Mouse (Mus musculus) thymus, adult 2 months (tissue): ENCODE data around the gene Tm4sf20. TPM values are rescaled to one million over a fixed set of nuclear protein-coding genes. Genes with fewer than 3 reads are reported as not detected.

Experiments used
- DNase-seq: peaks from one replicate; pipeline ENCODE4 v3.0.0; 2021
- H3K27ac ChIP-seq: fragments of 200-500 bp; 2 replicates; pipeline ENCODE4 v1.5.1; 2012; ENCODE audit warnings: low read length, control low read depth; ENCODE audit not compliant: control insufficient read depth, insufficient read depth
- H3K27me3 ChIP-seq: fragments of 200-500 bp; 2 replicates; pipeline ENCODE4 v1.6.1; 2012; ENCODE audit warnings: mild to moderate bottlenecking, low read length, moderate library complexity, mixed read lengths; ENCODE audit not compliant: control insufficient read depth, insufficient read depth
- H3K36me3 ChIP-seq: fragments of 200-500 bp; 2 replicates; pipeline ENCODE4 v1.6.1; 2012; ENCODE audit warnings: mild to moderate bottlenecking, low read length, moderate library complexity; ENCODE audit not compliant: control insufficient read depth, insufficient read depth
- H3K4me1 ChIP-seq: fragments of 200-500 bp; replicated peaks from 2 replicates; pipeline ENCODE4 v1.6.1; 2012; ENCODE audit warnings: low read length; ENCODE audit not compliant: control insufficient read depth, insufficient read depth
- H3K4me3 ChIP-seq: fragments of 200-500 bp; 2 replicates; pipeline ENCODE4 v1.5.1; 2012; ENCODE audit warnings: mild to moderate bottlenecking, low read length, control low read depth, moderate library complexity; ENCODE audit not compliant: control insufficient read depth, insufficient read depth
- CTCF ChIP-seq: fragments of 200-500 bp; IDR thresholded peaks from 2 replicates; pipeline ENCODE4 v1.5.1; 2012; ENCODE audit warnings: mild to moderate bottlenecking, control low read depth, low read length, moderate library complexity, borderline replicate concordance; ENCODE audit not compliant: control insufficient read depth, poor library complexity, insufficient read depth; ENCODE audit errors: extremely low read depth
- POLR2A ChIP-seq: fragments of 200-500 bp; IDR thresholded peaks from 2 replicates; pipeline ENCODE4 v1.6.1; 2012; ENCODE audit warnings: mild to moderate bottlenecking, low read length, control low read depth, moderate library complexity; ENCODE audit not compliant: control insufficient read depth, poor library complexity, insufficient read depth; ENCODE audit errors: extremely low read depth
- WGBS: fragments of 180-500 bp; shearing (Covaris S2); methylation state at CpG from one replicate; pipeline ENCODE4 v1.1.7; 2018; 5-methylcytosine and 5-hydroxymethylcytosine counted together
- polyA plus RNA-seq: library from polyadenylated mRNA; depleted of rRNA; stranded (reverse); fragments of >200 nt; gene quantifications from 2 replicates; pipeline ENCODE4 v1.2.3, GENCODE M21; 2012; rRNA removed

Tm4sf20 gene
- polyA plus RNA-seq, 1 experiment: 0.24 TPM

GRCm38 (mm10) chr1:82725875-82726185 is 42.4 kb downstream of the Tm4sf20 start:
- Histone ChIP-seq H3K4me3 (no peak overlapping the region; the same call in 1 of the 2 replicates), H3K27me3 (no peaks in the 10 kb centered on the region), H3K27ac (no peak overlapping the region), H3K36me3 (peaks cover 17% of the 10 kb centered on the region), H3K4me1 (peaks cover 7% of the 10 kb centered on the region)
- 62% methylated on average over 4 of the region's 4 CpGs for WGBS
- DNase-seq: no peak
- TF ChIP-seq POLR2A (no peak), CTCF (no peak)

- Histone ChIP-seq H3K4me3 (peak overlapping the region; percentile 84), H3K4me1 (peaks cover 7% of the 10 kb centered on the region), H3K27me3 (no peaks in the 10 kb centered on the region), H3K36me3 (peaks cover 11% of the 10 kb centered on the region), H3K27ac (no peak overlapping the region)
- TF ChIP-seq CTCF (no peak), POLR2A (no peak; the same call in none of the 2 replicates)
- 3% methylated on average over 37 of the region's 37 CpGs for WGBS
- no peak for DNase-seq
Observed at GRCm38 (mm10) chr1:82725026-82725874, 43.0 kb downstream of the Tm4sf20 start.

GRCm38 (mm10) chr1:82724339-82725025 is 43.8 kb downstream of the Tm4sf20 start, which contains the start of gene Mff:
TSS of gene Mff (plus strand) at chr1:82724890.
- no peak within 1 kb of the TSS for H3K27ac ChIP-seq
- peaks cover 7% of the 10 kb centered on the region for H3K4me1 ChIP-seq
- TF ChIP-seq CTCF (no peak), POLR2A (peak; percentile 52; the same call in 1 of the 2 replicates)
- WGBS: 8% methylated on average over 38 of the region's 38 CpGs
- peak within 1 kb of the TSS; percentile 84 for H3K4me3 ChIP-seq
- peaks cover 4% of the 10 kb centered on the region for H3K36me3 ChIP-seq
- H3K27me3 ChIP-seq: no peaks in the 10 kb centered on the region
- peak; percentile 93 for DNase-seq

GRCm38 (mm10) chr1:82717816-82718512 is 50.3 kb downstream of the Tm4sf20 start:
- H3K4me3 ChIP-seq: no peak overlapping the region
- H3K4me1 ChIP-seq: no peaks in the 10 kb centered on the region
- WGBS: 87% methylated on average over 9 of the region's 9 CpGs
- no peak overlapping the region for H3K27ac ChIP-seq
- H3K36me3 ChIP-seq: no peaks in the 10 kb centered on the region
- no peak for TF ChIP-seq POLR2A
- TF ChIP-seq CTCF: no peak
- no peak for DNase-seq
- no peaks in the 10 kb centered on the region for H3K27me3 ChIP-seq

Other genes starting within 250 kb of the Tm4sf20 start
- gene Col4a4, start 181.6 kb downstream of the Tm4sf20 start, polyA plus RNA-seq: 0.08 and 0.23 TPM in 2 replicates
- gene Col4a3, start 181.5 kb downstream of the Tm4sf20 start, polyA plus RNA-seq: 0.08 and 0.16 TPM in 2 replicates
- gene Mff, start 43.6 kb downstream of the Tm4sf20 start, polyA plus RNA-seq: 51.4 and 56.5 TPM in 2 replicates
- not detected in 2 replicates for gene Gm47791, start 2.8 kb upstream of the Tm4sf20 start, polyA plus RNA-seq
- gene Agfg1, start 71.0 kb upstream of the Tm4sf20 start, polyA plus RNA-seq: 69.0 and 75.4 TPM in 2 replicates
- gene A030005L19Rik, start 144.9 kb upstream of the Tm4sf20 start, polyA plus RNA-seq: 0.98 and 1.0 TPM in 2 replicates
- gene A030014E15Rik, start 156.5 kb upstream of the Tm4sf20 start, polyA plus RNA-seq: not detected in 2 replicates
- gene Gm6217, start 162.9 kb upstream of the Tm4sf20 start, polyA plus RNA-seq: not detected in 2 replicates
- not detected in 2 replicates for gene A030003K21Rik, start 174.9 kb upstream of the Tm4sf20 start, polyA plus RNA-seq
- gene Gm7544, start 187.6 kb upstream of the Tm4sf20 start, polyA plus RNA-seq: not detected in 2 replicates
- gene Gm47955, start 191.8 kb upstream of the Tm4sf20 start, polyA plus RNA-seq: not detected in 2 replicates
- not detected in 2 replicates for gene Gm47959, start 232.1 kb upstream of the Tm4sf20 start, polyA plus RNA-seq